Mouse (Mus musculus): ENCODE results near the gene Cd28. TPM values are rescaled to one million over a fixed set of nuclear protein-coding genes. Genes with fewer than 3 reads are reported as not detected.

Cd28 gene
- polyA plus RNA-seq (2015; fragmentation: Nextera tagmentation; extraction: Ambion mirVana) = 0.10 and 0.16 TPM in 2 replicates

DNA sequence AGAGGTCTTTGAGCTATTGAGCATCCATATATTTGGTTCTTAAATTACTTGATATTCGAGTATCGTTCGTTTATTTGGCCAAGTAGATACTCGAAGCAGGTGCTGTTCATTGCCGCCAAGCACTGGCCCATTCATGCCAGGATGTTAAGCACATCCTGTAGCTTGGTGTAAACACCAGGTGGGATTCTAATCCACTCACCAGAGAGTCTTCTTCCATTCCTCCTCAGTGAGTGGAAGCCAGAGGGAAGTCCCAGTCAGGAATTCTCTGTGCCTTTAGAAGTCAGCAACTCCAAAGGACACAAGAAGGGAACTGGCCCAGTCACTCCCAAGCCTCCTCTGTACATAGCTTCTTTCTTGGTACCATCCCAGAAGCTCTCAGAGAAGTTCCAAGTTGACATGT lies at the start of gene Cd28:
Gene Cd28 (plus strand): TSS at position 234 of the 400 bp plus-strand sequence.
- no peak for TF ChIP-seq CTCF (IDR thresholded peaks at IDR 0.05; ENCODE audit: low read depth)
- no peaks in the 10 kb centered on the region for H3K27me3 ChIP-seq (ENCODE audit: insufficient read depth, low read length)
- H3K9me3 ChIP-seq (replicated peaks; ENCODE audit: low read length) = no peaks in the 10 kb centered on the region
- no peaks in the 10 kb centered on the region for H3K4me1 ChIP-seq (replicated peaks; ENCODE audit: insufficient read depth, low read length)
- ATAC-seq (replicated peaks; ENCODE audit: low FRiP score, low read depth) (no peak), DNase-seq (ENCODE audit: low spot score) (no peak)
- WGBS = 80% methylated on average over 5 of the region's 5 CpGs
- no peak within 1 kb of the TSS for H3K4me3 ChIP-seq (replicated peaks; ENCODE audit: low read depth, low read length)
- peak within 1 kb of the TSS; percentile 36; the same call in 1 of the 2 replicates for H3K27ac ChIP-seq
- H3K9ac ChIP-seq (ENCODE audit: low read depth, low read length) = no peak within 1 kb of the TSS
- H3K36me3 ChIP-seq (ENCODE audit: insufficient read depth, low read length) = no peaks in the 10 kb centered on the region
- H3K4me2 ChIP-seq (ENCODE audit: low read length) = no peak within 1 kb of the TSS

DNA sequence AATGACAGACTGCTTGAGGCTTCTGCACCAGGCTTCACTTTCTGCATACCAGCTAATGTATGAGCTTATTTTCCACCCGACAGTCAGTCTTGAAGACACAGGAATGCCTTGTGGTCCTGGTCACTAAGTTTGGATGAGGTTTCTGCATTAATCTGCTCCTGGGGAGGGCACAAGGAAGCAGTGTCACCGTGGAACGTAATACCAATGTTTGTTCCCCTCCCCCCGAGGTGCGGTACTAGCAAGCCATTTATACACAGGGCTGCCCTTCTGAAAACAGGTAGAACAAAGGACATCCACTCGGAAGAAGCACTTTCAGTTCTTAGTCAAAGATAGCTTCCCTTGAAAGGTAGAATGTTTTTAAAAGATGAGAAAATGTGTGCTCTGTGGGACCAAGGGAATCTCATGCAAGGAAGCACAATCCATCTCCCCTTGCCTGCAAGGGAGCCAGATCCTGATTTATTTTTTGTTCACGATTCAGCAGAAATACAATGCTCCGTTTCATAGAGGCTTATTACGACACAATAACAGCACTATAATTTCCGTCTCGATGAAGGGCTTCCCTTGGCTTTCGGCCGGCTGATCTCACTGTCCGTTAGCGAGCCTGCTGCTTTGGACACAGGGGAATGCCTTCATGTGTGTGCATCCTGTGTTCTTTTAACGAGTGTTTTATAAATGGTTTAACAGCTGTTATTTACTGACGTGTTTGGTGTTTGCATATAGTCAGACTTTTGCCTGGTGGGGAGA lies 48.6 kb upstream of the Cd28 start:
- TF ChIP-seq CTCF (IDR thresholded peaks at IDR 0.05; ENCODE audit: low read depth) = no peak
- H3K9ac ChIP-seq (ENCODE audit: low read depth, low read length) = no peak overlapping the region
- H3K27ac ChIP-seq = no peak overlapping the region
- 34% methylated on average over 17 of the region's 17 CpGs for WGBS
- no peak overlapping the region for H3K4me3 ChIP-seq (replicated peaks; ENCODE audit: low read depth, low read length)
- H3K4me2 ChIP-seq (ENCODE audit: low read length) = peak overlapping the region; percentile 21
- H3K27me3 ChIP-seq (ENCODE audit: insufficient read depth, low read length) = no peaks in the 10 kb centered on the region
- DNase-seq (ENCODE audit: low spot score) = peak; percentile 76
- no peaks in the 10 kb centered on the region for H3K4me1 ChIP-seq (replicated peaks; ENCODE audit: insufficient read depth, low read length)
- ATAC-seq (replicated peaks; ENCODE audit: low FRiP score, low read depth) = no peak
- no peaks in the 10 kb centered on the region for H3K36me3 ChIP-seq (ENCODE audit: insufficient read depth, low read length)
- H3K9me3 ChIP-seq (replicated peaks; ENCODE audit: low read length) = no peaks in the 10 kb centered on the region

GRCm38 (mm10) chr1:60669048-60669447 lies 47.6 kb upstream of the Cd28 start:
- Histone ChIP-seq H3K9me3 (replicated peaks; ENCODE audit: low read length) (no peaks in the 10 kb centered on the region), H3K9ac (ENCODE audit: low read depth, low read length) (no peak overlapping the region), H3K36me3 (ENCODE audit: insufficient read depth, low read length) (no peaks in the 10 kb centered on the region), H3K27ac (no peak overlapping the region), H3K4me2 (ENCODE audit: low read length) (no peak overlapping the region; the same call in 1 of the 2 replicates), H3K27me3 (ENCODE audit: insufficient read depth, low read length) (no peaks in the 10 kb centered on the region), H3K4me3 (replicated peaks; ENCODE audit: low read depth, low read length) (no peak overlapping the region), H3K4me1 (replicated peaks; ENCODE audit: insufficient read depth, low read length) (no peaks in the 10 kb centered on the region)
- 34% methylated on average over 9 of the region's 9 CpGs for WGBS
- ATAC-seq (replicated peaks; ENCODE audit: low FRiP score, low read depth) (peak; percentile 54), DNase-seq (ENCODE audit: low spot score) (no peak)
- no peak for TF ChIP-seq CTCF (IDR thresholded peaks at IDR 0.05; ENCODE audit: low read depth)

GRCm38 (mm10) chr1:60669664-60670063 lies 46.9 kb upstream of the Cd28 start:
- H3K4me1 ChIP-seq (replicated peaks; ENCODE audit: insufficient read depth, low read length) = no peaks in the 10 kb centered on the region
- no peak overlapping the region for H3K4me3 ChIP-seq (replicated peaks; ENCODE audit: low read depth, low read length)
- no peak for ATAC-seq (replicated peaks; ENCODE audit: low FRiP score, low read depth)
- H3K36me3 ChIP-seq (ENCODE audit: insufficient read depth, low read length) = no peaks in the 10 kb centered on the region
- no peak for TF ChIP-seq CTCF (IDR thresholded peaks at IDR 0.05; ENCODE audit: low read depth)
- no peak overlapping the region for H3K27ac ChIP-seq
- no peaks in the 10 kb centered on the region for H3K9me3 ChIP-seq (replicated peaks; ENCODE audit: low read length)
- H3K27me3 ChIP-seq (ENCODE audit: insufficient read depth, low read length) = no peaks in the 10 kb centered on the region
- no peak overlapping the region; the same call in 1 of the 2 replicates for H3K4me2 ChIP-seq (ENCODE audit: low read length)
- no peak overlapping the region for H3K9ac ChIP-seq (ENCODE audit: low read depth, low read length)
- 89% methylated on average over 2 of the region's 2 CpGs for WGBS
- DNase-seq (ENCODE audit: low spot score) = no peak

DNA sequence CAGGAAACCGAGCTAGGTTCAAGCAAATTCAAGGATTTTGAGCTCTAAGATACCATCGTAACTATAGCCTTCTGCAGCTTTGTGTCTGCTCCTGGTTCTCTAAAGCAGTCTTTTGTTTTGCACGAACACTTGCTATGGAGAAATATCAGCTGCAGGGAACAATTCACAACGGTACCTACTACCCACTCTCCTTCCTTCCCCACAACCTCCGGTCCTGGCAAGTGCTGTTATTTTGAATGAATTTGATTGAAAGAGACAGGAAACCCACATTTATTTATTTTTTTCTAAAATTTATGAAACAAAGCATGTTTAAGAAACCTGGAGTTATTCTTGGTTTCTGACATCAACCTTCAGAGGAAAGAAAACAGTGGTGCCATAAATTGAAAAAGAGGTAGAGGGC lies 46.4 kb upstream of the Cd28 start:
- H3K4me1 ChIP-seq (replicated peaks; ENCODE audit: insufficient read depth, low read length) = no peaks in the 10 kb centered on the region

GRCm38 (mm10) chr1:60683766-60684165 lies 32.8 kb upstream of the Cd28 start:
- H3K4me3 ChIP-seq (replicated peaks; ENCODE audit: low read depth, low read length) = no peak overlapping the region
- DNase-seq (ENCODE audit: low spot score) = no peak
- no peak for ATAC-seq (replicated peaks; ENCODE audit: low FRiP score, low read depth)
- H3K9ac ChIP-seq (ENCODE audit: low read depth, low read length) = no peak overlapping the region
- no peaks in the 10 kb centered on the region for H3K36me3 ChIP-seq (ENCODE audit: insufficient read depth, low read length)
- H3K9me3 ChIP-seq (replicated peaks; ENCODE audit: low read length) = no peaks in the 10 kb centered on the region
- H3K4me2 ChIP-seq (ENCODE audit: low read length) = no peak overlapping the region
- WGBS = 78% methylated on average over 4 of the region's 4 CpGs
- H3K27ac ChIP-seq = no peak overlapping the region
- H3K27me3 ChIP-seq (ENCODE audit: insufficient read depth, low read length) = no peaks in the 10 kb centered on the region
- TF ChIP-seq CTCF (IDR thresholded peaks at IDR 0.05; ENCODE audit: low read depth) = no peak
- no peaks in the 10 kb centered on the region for H3K4me1 ChIP-seq (replicated peaks; ENCODE audit: insufficient read depth, low read length)

More for the DNA sequence above, 46.4 kb upstream of the Cd28 start:
- no peak overlapping the region for H3K9ac ChIP-seq (ENCODE audit: low read depth, low read length)
- no peaks in the 10 kb centered on the region for H3K9me3 ChIP-seq (replicated peaks; ENCODE audit: low read length)
- 70% methylated on average over 5 of the region's 5 CpGs for WGBS
- H3K27me3 ChIP-seq (ENCODE audit: insufficient read depth, low read length) = no peaks in the 10 kb centered on the region
- no peak overlapping the region for H3K27ac ChIP-seq
- no peak for TF ChIP-seq CTCF (IDR thresholded peaks at IDR 0.05; ENCODE audit: low read depth)
- no peak overlapping the region for H3K4me2 ChIP-seq (ENCODE audit: low read length)
- DNase-seq (ENCODE audit: low spot score) = no peak
- no peak for ATAC-seq (replicated peaks; ENCODE audit: low FRiP score, low read depth)
- H3K4me3 ChIP-seq (replicated peaks; ENCODE audit: low read depth, low read length) = no peak overlapping the region
- no peaks in the 10 kb centered on the region for H3K36me3 ChIP-seq (ENCODE audit: insufficient read depth, low read length)
